Mouse (Mus musculus) limb, embryonic 11.5 days (tissue): ENCODE measurements at regions not wholly inside any gene's neighbourhood (a gene's known extent, or its start where the extent isn't known, plus 50 kb on each side); places are given as distances from the start of the nearest gene placed in this dataset.

ENCODE experiments used
- ATAC-seq: fragments of 200-750 bp; cut with Nextera tagmentation; 2 replicates; pipeline ENCODE4 v1.8.0; 2017; ENCODE audit warnings: low read depth; ENCODE audit not compliant: insufficient number of reproducible peaks, low FRiP score, low TSS enrichment
- DNase-seq: peaks from one replicate; pipeline ENCODE4 v3.0.0-alpha.2; 2015; ENCODE audit warnings: low spot score
- H3K27ac ChIP-seq: fragments of 300-500 bp; sonication (generic); replicated peaks from 2 replicates; pipeline ENCODE4 v1.5.1; 2014; ENCODE audit warnings: low read depth, mild to moderate bottlenecking, low read length
- H3K27me3 ChIP-seq: fragments of 300-500 bp; sonication (generic); 2 replicates; pipeline ENCODE4 v1.6.1; 2014; ENCODE audit warnings: mild to moderate bottlenecking, low read length, mixed read lengths; ENCODE audit not compliant: control insufficient read depth, insufficient read depth
- H3K36me3 ChIP-seq: fragments of 300-500 bp; sonication (generic); 2 replicates; pipeline ENCODE4 v1.6.1; 2014; ENCODE audit warnings: mild to moderate bottlenecking, low read length, moderate library complexity, mixed read lengths; ENCODE audit not compliant: control insufficient read depth, insufficient read depth
- H3K4me1 ChIP-seq: fragments of 300-500 bp; sonication (generic); 2 replicates; pipeline ENCODE4 v1.6.1; 2014; ENCODE audit warnings: low read length, mixed read lengths; ENCODE audit not compliant: control insufficient read depth, insufficient read depth
- H3K4me2 ChIP-seq: fragments of 300-500 bp; sonication (generic); 2 replicates; pipeline ENCODE4 v1.6.1; 2014; ENCODE audit warnings: low read depth, mild to moderate bottlenecking, moderate library complexity; ENCODE audit not compliant: severe bottlenecking
- H3K4me3 ChIP-seq: fragments of 300-500 bp; sonication (generic); 2 replicates; pipeline ENCODE4 v1.5.1; 2014; ENCODE audit warnings: low read depth, low read length
- H3K9ac ChIP-seq: fragments of 300-500 bp; sonication (generic); 2 replicates; pipeline ENCODE4 v1.6.1; 2014; ENCODE audit warnings: mild to moderate bottlenecking, low read length
- H3K9me3 ChIP-seq: fragments of 300-500 bp; sonication (generic); 2 replicates; pipeline ENCODE4 v1.6.1; 2016; ENCODE audit warnings: low read length; ENCODE audit not compliant: control insufficient read depth
- WGBS: fragments of 180-500 bp; shearing (Covaris S2); extraction: QIAGEN DNeasy Blood & Tissue Kit; methylation state at CpG from one replicate; pipeline ENCODE4 v1.1.7; 2014; 5-methylcytosine and 5-hydroxymethylcytosine counted together

- Histone ChIP-seq H3K4me3 (no peak overlapping the region), H3K4me2 (no peak overlapping the region), H3K9ac (no peak overlapping the region), H3K9me3 (no peaks in the 10 kb centered on the region), H3K27me3 (no peaks in the 10 kb centered on the region), H3K36me3 (no peaks in the 10 kb centered on the region), H3K4me1 (no peaks in the 10 kb centered on the region), H3K27ac (no peak overlapping the region)
- ATAC-seq, result no peak
- WGBS, result 91% methylated on average over 5 of the region's 5 CpGs
- no peak for DNase-seq
Measured at GRCm38 (mm10) chr4:68575375-68575774, 378.8 kb downstream of the Brinp1 start.

- H3K4me2 ChIP-seq, result no peak overlapping the region
- no peaks in the 10 kb centered on the region for H3K36me3 ChIP-seq
- H3K27ac ChIP-seq, result no peak overlapping the region
- H3K9me3 ChIP-seq, result no peaks in the 10 kb centered on the region
- no peak overlapping the region for H3K9ac ChIP-seq
- no peak overlapping the region for H3K4me3 ChIP-seq
- ATAC-seq (no peak), DNase-seq (no peak)
- H3K4me1 ChIP-seq, result no peaks in the 10 kb centered on the region
- WGBS, result 85% methylated on average over 4 of the region's 4 CpGs
- H3K27me3 ChIP-seq, result no peaks in the 10 kb centered on the region
Measured at GRCm38 (mm10) chr4:68574610-68575167, 379.5 kb downstream of the Brinp1 start.

GRCm38 (mm10) chr4:68573333-68573732 is 380.9 kb downstream of the Brinp1 start:
- 53% methylated on average over 3 of the region's 3 CpGs for WGBS
- no peak for DNase-seq
- ATAC-seq, result no peak

GRCm38 (mm10) chr4:68572521-68572920 is 381.7 kb downstream of the Brinp1 start:
- ATAC-seq, result no peak

More at GRCm38 (mm10) chr4:68573333-68573732, 380.9 kb downstream of the Brinp1 start:
- no peaks in the 10 kb centered on the region for H3K4me1 ChIP-seq
- no peak overlapping the region for H3K4me3 ChIP-seq
- H3K9me3 ChIP-seq, result no peaks in the 10 kb centered on the region
- H3K27ac ChIP-seq, result no peak overlapping the region
- H3K9ac ChIP-seq, result no peak overlapping the region
- no peak overlapping the region for H3K4me2 ChIP-seq
- H3K27me3 ChIP-seq, result no peaks in the 10 kb centered on the region
- H3K36me3 ChIP-seq, result no peaks in the 10 kb centered on the region

GRCm38 (mm10) chr4:68536254-68536653 is 417.9 kb downstream of the Brinp1 start:
- no peak overlapping the region for H3K4me2 ChIP-seq
- 81% methylated on average over 3 of the region's 3 CpGs for WGBS
- no peak overlapping the region for H3K27ac ChIP-seq
- no peak for ATAC-seq
- no peaks in the 10 kb centered on the region for H3K9me3 ChIP-seq
- H3K9ac ChIP-seq, result no peak overlapping the region
- no peaks in the 10 kb centered on the region for H3K4me1 ChIP-seq
- no peak overlapping the region for H3K4me3 ChIP-seq
- H3K36me3 ChIP-seq, result no peaks in the 10 kb centered on the region
- H3K27me3 ChIP-seq, result no peaks in the 10 kb centered on the region
- no peak for DNase-seq

More at GRCm38 (mm10) chr4:68572521-68572920, 381.7 kb downstream of the Brinp1 start:
- no peaks in the 10 kb centered on the region for H3K36me3 ChIP-seq
- H3K27me3 ChIP-seq, result no peaks in the 10 kb centered on the region
- no peak for DNase-seq
- no peak overlapping the region for H3K27ac ChIP-seq
- H3K9ac ChIP-seq, result no peak overlapping the region
- no peak overlapping the region for H3K4me2 ChIP-seq
- no peaks in the 10 kb centered on the region for H3K4me1 ChIP-seq
- no peak overlapping the region for H3K4me3 ChIP-seq
- no peaks in the 10 kb centered on the region for H3K9me3 ChIP-seq

- Histone ChIP-seq H3K9ac (no peak overlapping the region), H3K4me2 (no peak overlapping the region), H3K27ac (no peak overlapping the region), H3K4me1 (no peaks in the 10 kb centered on the region), H3K27me3 (no peaks in the 10 kb centered on the region), H3K36me3 (no peaks in the 10 kb centered on the region), H3K9me3 (no peaks in the 10 kb centered on the region), H3K4me3 (no peak overlapping the region)
- WGBS, result 81% methylated on average over 1 of the region's 1 CpGs
- DNase-seq (no peak), ATAC-seq (no peak)
Measured at GRCm38 (mm10) chr4:68535815-68536214, 418.4 kb downstream of the Brinp1 start.

- Histone ChIP-seq H3K4me3 (no peak overlapping the region), H3K27ac (no peak overlapping the region), H3K36me3 (no peaks in the 10 kb centered on the region), H3K4me2 (no peak overlapping the region), H3K9ac (no peak overlapping the region), H3K4me1 (no peaks in the 10 kb centered on the region), H3K9me3 (no peaks in the 10 kb centered on the region), H3K27me3 (no peaks in the 10 kb centered on the region)
- ATAC-seq (no peak), DNase-seq (no peak)
- WGBS, result 79% methylated on average over 3 of the region's 3 CpGs
Measured at GRCm38 (mm10) chr4:68532056-68532455, 422.1 kb downstream of the Brinp1 start.

GRCm38 (mm10) chr4:68487993-68488392 is 466.2 kb downstream of the Brinp1 start:
- DNase-seq, result no peak
- WGBS, result 84% methylated on average over 4 of the region's 4 CpGs

GRCm38 (mm10) chr4:68486876-68487275 is 467.3 kb downstream of the Brinp1 start:
- Histone ChIP-seq H3K36me3 (no peaks in the 10 kb centered on the region), H3K27me3 (no peaks in the 10 kb centered on the region), H3K9me3 (no peaks in the 10 kb centered on the region), H3K27ac (no peak overlapping the region), H3K4me3 (no peak overlapping the region), H3K4me2 (no peak overlapping the region), H3K4me1 (no peaks in the 10 kb centered on the region), H3K9ac (no peak overlapping the region)
- ATAC-seq, result no peak
- WGBS, result 73% methylated on average over 1 of the region's 1 CpGs
- DNase-seq, result no peak

More at GRCm38 (mm10) chr4:68487993-68488392, 466.2 kb downstream of the Brinp1 start:
- no peaks in the 10 kb centered on the region for H3K9me3 ChIP-seq
- H3K4me1 ChIP-seq, result no peaks in the 10 kb centered on the region
- H3K27ac ChIP-seq, result no peak overlapping the region
- no peaks in the 10 kb centered on the region for H3K27me3 ChIP-seq
- no peak for ATAC-seq
- H3K4me2 ChIP-seq, result no peak overlapping the region
- H3K4me3 ChIP-seq, result no peak overlapping the region
- no peak overlapping the region for H3K9ac ChIP-seq
- H3K36me3 ChIP-seq, result no peaks in the 10 kb centered on the region
